Mouse (Mus musculus): ENCODE results near the gene Cts8. TPM values are rescaled to one million over a fixed set of nuclear protein-coding genes. Genes with fewer than 3 reads are reported as not detected.

Cts8 gene
- polyA plus RNA-seq (2012; rRNA removed): not detected in 2 replicates

DNA sequence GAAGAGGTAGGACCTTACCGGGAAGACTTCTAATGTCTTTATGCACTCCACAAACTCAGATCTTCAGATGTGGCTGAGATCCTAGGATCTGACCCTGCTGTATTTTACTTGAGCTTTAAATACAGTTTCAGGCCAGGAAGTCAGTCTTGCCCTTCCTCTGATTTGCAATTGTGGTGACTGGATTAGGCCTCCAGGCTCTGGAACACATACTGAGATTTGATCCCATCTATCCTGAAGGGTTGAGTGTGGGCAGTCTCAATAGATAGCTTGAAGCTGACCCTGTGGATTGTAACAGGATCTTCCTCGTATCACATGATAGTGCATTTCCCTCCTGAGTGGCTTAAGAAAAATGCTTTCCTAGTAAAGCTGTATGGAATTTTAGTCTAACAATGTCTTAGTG is at the start of gene Cts8:
Gene Cts8, minus strand, starts transcription at position 101 of the 400 bp plus-strand sequence.
- Histone ChIP-seq H3K27ac (ENCODE audit: control insufficient read depth, insufficient read depth, low read length) (no peak within 1 kb of the TSS), H3K4me3 (ENCODE audit: control insufficient read depth, insufficient read depth, low read length) (no peak within 1 kb of the TSS), H3K36me3 (ENCODE audit: control insufficient read depth, insufficient read depth, low read length) (no peaks in the 10 kb centered on the region), H3K27me3 (ENCODE audit: control insufficient read depth, insufficient read depth, low read length) (no peaks in the 10 kb centered on the region), H3K4me1 (replicated peaks; ENCODE audit: control insufficient read depth, insufficient read depth, low read length) (no peaks in the 10 kb centered on the region)
- WGBS: 91% methylated on average over 2 of the region's 2 CpGs
- no peak for DNase-seq
- TF ChIP-seq POLR2A (IDR thresholded peaks at IDR 0.05; ENCODE audit: control insufficient read depth, extremely low read depth, insufficient read depth, low read length, poor library complexity) (no peak), CTCF (IDR thresholded peaks at IDR 0.05; ENCODE audit: borderline replicate concordance, control insufficient read depth, extremely low read depth, insufficient read depth, low read length, poor library complexity) (no peak)

DNA sequence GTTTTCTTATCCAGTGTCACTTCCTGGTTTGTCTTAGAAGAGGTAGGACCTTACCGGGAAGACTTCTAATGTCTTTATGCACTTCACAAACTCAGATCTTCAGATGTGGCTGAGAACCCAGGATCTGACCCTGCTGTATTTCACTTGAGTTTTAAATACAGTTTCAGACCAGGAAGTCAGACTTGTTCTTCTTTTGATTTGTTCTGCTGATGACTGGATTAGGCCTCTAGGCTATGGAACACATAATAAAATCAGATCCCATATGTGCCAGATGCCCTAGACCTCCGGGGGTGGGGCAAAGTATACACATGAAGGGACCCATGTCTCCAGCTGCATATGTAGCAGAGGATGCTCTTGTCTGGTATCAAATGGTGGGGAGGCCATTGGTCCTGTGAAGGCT is 33.6 kb upstream of the Cts8 start, which contains the start of gene Gm49398:
Gene Gm49398, minus strand, starts transcription at position 101 of the 400 bp plus-strand sequence.
- Histone ChIP-seq H3K36me3 (ENCODE audit: control insufficient read depth, insufficient read depth, low read length) (no peaks in the 10 kb centered on the region), H3K27me3 (ENCODE audit: control insufficient read depth, insufficient read depth, low read length) (no peaks in the 10 kb centered on the region), H3K27ac (ENCODE audit: control insufficient read depth, insufficient read depth, low read length) (no peak within 1 kb of the TSS), H3K4me1 (replicated peaks; ENCODE audit: control insufficient read depth, insufficient read depth, low read length) (no peaks in the 10 kb centered on the region), H3K4me3 (ENCODE audit: control insufficient read depth, insufficient read depth, low read length) (no peak within 1 kb of the TSS)
- no peak for DNase-seq
- TF ChIP-seq CTCF (IDR thresholded peaks at IDR 0.05; ENCODE audit: borderline replicate concordance, control insufficient read depth, extremely low read depth, insufficient read depth, low read length, poor library complexity) (no peak), POLR2A (IDR thresholded peaks at IDR 0.05; ENCODE audit: control insufficient read depth, extremely low read depth, insufficient read depth, low read length, poor library complexity) (no peak)
- WGBS: 92% methylated on average over 2 of the region's 2 CpGs

DNA sequence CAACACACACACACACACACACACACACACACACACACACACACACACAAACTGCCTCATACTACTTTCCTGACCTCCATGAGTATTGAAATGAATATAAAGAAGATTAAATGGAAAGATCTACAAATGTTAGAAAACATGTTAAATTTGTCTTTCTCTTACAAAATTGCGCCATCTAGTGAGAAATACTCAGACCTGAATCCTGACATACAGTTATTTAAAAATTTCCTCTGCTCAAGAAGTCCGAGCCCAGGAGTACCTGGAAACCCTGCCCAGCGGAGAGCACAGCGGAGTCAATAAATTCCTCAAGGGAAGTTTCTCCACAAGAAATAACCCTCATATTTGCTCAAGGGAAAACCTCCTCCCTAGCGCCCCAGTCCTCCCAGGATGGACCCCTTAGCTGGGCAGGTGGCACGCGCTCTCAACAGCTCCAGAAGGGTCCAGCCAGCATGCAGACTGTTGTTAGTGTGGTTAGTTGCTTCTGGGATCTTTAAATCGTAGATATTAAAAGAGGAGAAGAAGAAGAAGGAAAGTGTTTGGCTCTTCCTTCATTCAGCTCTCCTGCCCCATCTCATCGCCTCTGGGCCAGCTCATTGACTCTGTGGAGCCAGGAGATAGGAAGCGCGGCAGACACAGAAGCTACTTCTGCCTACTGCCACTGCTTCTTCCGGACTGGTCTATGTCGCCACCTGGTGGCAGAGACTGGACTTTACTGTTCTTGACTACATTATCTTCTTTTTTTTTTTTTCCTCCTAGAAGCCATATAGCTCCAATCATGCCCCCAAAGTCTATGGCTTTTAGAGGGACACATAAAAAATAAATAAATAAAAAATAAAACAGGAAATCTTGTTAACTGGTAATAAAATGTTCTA is 13.8 kb downstream of the Cts8 start:
- H3K4me3 ChIP-seq (ENCODE audit: control insufficient read depth, insufficient read depth, low read length): no peak overlapping the region
- peak; percentile 41 for DNase-seq

DNA sequence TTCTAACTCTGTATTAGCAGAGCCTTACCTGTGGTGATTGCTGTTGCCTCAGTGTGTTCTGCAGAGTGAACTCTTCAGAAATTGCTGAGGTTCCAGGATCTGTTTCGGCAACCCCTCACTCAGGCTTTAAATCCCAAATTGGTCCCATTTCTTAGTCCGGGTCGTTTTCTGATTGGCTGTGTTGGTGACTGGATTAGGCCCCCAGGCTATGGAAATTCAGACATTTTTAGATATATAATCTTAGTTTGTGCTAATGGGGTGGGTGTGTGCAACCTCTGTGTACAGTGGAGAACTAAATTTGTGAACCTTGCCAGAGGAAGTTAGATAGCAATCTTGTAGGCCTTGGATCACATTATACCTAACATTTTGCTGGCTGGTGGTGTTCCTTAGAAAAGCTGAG is 51.8 kb downstream of the Cts8 start, which contains the start of gene Cts6:
Gene Cts6, minus strand, starts transcription at position 101 of the 400 bp plus-strand sequence.
- WGBS: 93% methylated on average over 3 of the region's 3 CpGs
- H3K4me3 ChIP-seq (ENCODE audit: control insufficient read depth, insufficient read depth, low read length): no peak within 1 kb of the TSS
- H3K27ac ChIP-seq (ENCODE audit: control insufficient read depth, insufficient read depth, low read length): no peak within 1 kb of the TSS
- no peak for DNase-seq
- H3K36me3 ChIP-seq (ENCODE audit: control insufficient read depth, insufficient read depth, low read length): no peaks in the 10 kb centered on the region
- no peaks in the 10 kb centered on the region for H3K4me1 ChIP-seq (replicated peaks; ENCODE audit: control insufficient read depth, insufficient read depth, low read length)
- no peak for TF ChIP-seq CTCF (IDR thresholded peaks at IDR 0.05; ENCODE audit: borderline replicate concordance, control insufficient read depth, extremely low read depth, insufficient read depth, low read length, poor library complexity)
- no peak for TF ChIP-seq POLR2A (IDR thresholded peaks at IDR 0.05; ENCODE audit: control insufficient read depth, extremely low read depth, insufficient read depth, low read length, poor library complexity)
- no peaks in the 10 kb centered on the region for H3K27me3 ChIP-seq (ENCODE audit: control insufficient read depth, insufficient read depth, low read length)

More for the DNA sequence above, 13.8 kb downstream of the Cts8 start:
- Histone ChIP-seq H3K36me3 (ENCODE audit: control insufficient read depth, insufficient read depth, low read length) (no peaks in the 10 kb centered on the region), H3K27me3 (ENCODE audit: control insufficient read depth, insufficient read depth, low read length) (no peaks in the 10 kb centered on the region), H3K4me1 (replicated peaks; ENCODE audit: control insufficient read depth, insufficient read depth, low read length) (no peaks in the 10 kb centered on the region), H3K27ac (ENCODE audit: control insufficient read depth, insufficient read depth, low read length) (no peak overlapping the region)
- 45% methylated on average over 13 of the region's 13 CpGs for WGBS
- TF ChIP-seq POLR2A (IDR thresholded peaks at IDR 0.05; ENCODE audit: control insufficient read depth, extremely low read depth, insufficient read depth, low read length, poor library complexity) (no peak), CTCF (IDR thresholded peaks at IDR 0.05; ENCODE audit: borderline replicate concordance, control insufficient read depth, extremely low read depth, insufficient read depth, low read length, poor library complexity) (no peak)

Other genes with a start within 250 kb of the Cts8 start
- gene Ctsj, start 249.4 kb downstream of the Cts8 start, polyA plus RNA-seq (2012; rRNA removed): not detected in 2 replicates
- not detected in 2 replicates for gene Ctsq, start 214.7 kb downstream of the Cts8 start, polyA plus RNA-seq (2012; rRNA removed)
- gene Ctsr, start 91.1 kb downstream of the Cts8 start, polyA plus RNA-seq (2012; rRNA removed): not detected in 2 replicates
- not detected in 2 replicates for gene Cts6, start 51.9 kb downstream of the Cts8 start, polyA plus RNA-seq (2012; rRNA removed)
- not detected in 2 replicates for gene Gm49398, start 33.5 kb upstream of the Cts8 start, polyA plus RNA-seq (2012; rRNA removed)
- gene Cts7, start 102.8 kb upstream of the Cts8 start, polyA plus RNA-seq (2012; rRNA removed): not detected in 2 replicates